Mouse (Mus musculus) Patski (cell line): ENCODE measurements at regions not wholly inside any gene's neighbourhood (a gene's known extent, or its start where the extent isn't known, plus 50 kb on each side); places are given as distances from the start of the nearest gene placed in this dataset.

Source experiments
- ATAC-seq: fragments of 100-300 bp; one replicate; pipeline ENCODE4 v1.8.0; 2021
- CTCF ChIA-PET: fragments of 350-600 bp; sonication (Branson Sonifier 250); formaldehyde crosslinking; loops from one replicate; lab custom pipeline; 2022; ENCODE audit warnings: inconsistent platforms; lab: Charles Lee
- POLR2A ChIA-PET: fragments of 350-600 bp; sonication (Branson Sonifier 250); formaldehyde crosslinking; loops from one replicate; lab custom pipeline; 2022; ENCODE audit warnings: antibody characterized with exemption, inconsistent platforms; lab: Charles Lee
- DNase-seq: peaks from one replicate; pipeline ENCODE4 v3.0.0-alpha.2; 2011; ENCODE audit warnings: low read depth, low spot score
- H3K27me3 ChIP-seq: fragments of 371-371 bp; one replicate; pipeline ENCODE4 v1.5.1; 2021
- CTCF ChIP-seq: fragments of 100-300 bp; IDR thresholded peaks from one replicate; pipeline ENCODE4 v1.5.1; 2021
- in situ Hi-C: fragments of 300-500 bp; cut with MboI; formaldehyde crosslinking; loops from 3 replicates; pipeline ENCODE4 v1.11.1; 2018; ENCODE audit warnings: low pct_unique_long_range_greater_than_20kb, mixed read lengths

- no peak for ATAC-seq
- H3K27me3 ChIP-seq: peaks cover 2% of the 10 kb centered on the region
- no peak for DNase-seq
- TF ChIP-seq CTCF: no peak
- in situ Hi-C loops: no loop called here
- POLR2A ChIA-PET: no interaction called here
- CTCF ChIA-PET: no interaction called here
Observed at GRCm38 (mm10) chr7:123907946-123908840, 74.5 kb upstream of the Hs3st4 start.

- in situ Hi-C loops: no loop called here
- no peaks in the 10 kb centered on the region for H3K27me3 ChIP-seq
- ATAC-seq (no peak), DNase-seq (no peak)
- POLR2A ChIA-PET: no interaction called here
- CTCF ChIA-PET: no interaction called here
- TF ChIP-seq CTCF: no peak
Observed at GRCm38 (mm10) chr7:123921461-123921860, 61.2 kb upstream of the Hs3st4 start.

GRCm38 (mm10) chr7:123932486-123932885 lies 50.2 kb upstream of the Hs3st4 start:
- in situ Hi-C loops: no loop called here
- DNase-seq (no peak), ATAC-seq (no peak)
- no peak for TF ChIP-seq CTCF
- CTCF ChIA-PET: interaction anchor here (1.7 kb wide), 1 partner anchor 12 kb away, joined by 3 read pairs; no protein-coding TSS in a partner anchor
- H3K27me3 ChIP-seq: no peaks in the 10 kb centered on the region
- POLR2A ChIA-PET: no interaction called here
